Mouse (Mus musculus): ENCODE results near the gene Il1f8. TPM values are rescaled to one million over a fixed set of nuclear protein-coding genes. Genes with fewer than 3 reads are reported as not detected.

The Il1f8 gene
- total RNA-seq (2023): not detected

DNA sequence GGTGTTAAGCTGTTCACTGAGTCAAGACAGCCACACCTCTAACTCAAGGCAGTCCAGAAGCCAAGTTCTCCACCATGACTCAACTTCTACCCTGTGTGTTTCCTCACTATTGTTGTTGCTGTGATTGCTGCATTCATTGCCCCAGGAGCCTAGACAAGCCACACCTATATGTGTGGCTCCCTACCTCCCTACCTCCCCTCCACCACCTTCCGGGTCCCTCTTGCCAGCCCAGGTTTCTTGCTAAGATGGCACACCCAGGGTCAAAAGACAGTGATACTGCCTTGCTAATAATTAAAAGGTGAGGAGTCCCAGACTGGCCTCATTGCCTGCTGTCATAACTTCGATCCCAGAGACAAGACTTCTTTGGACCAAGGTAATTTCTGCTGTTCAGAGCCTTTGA is at the start of gene Il1f8:
Il1f8 (plus strand) TSS at position 301 of the 400 bp plus-strand sequence.

DNA sequence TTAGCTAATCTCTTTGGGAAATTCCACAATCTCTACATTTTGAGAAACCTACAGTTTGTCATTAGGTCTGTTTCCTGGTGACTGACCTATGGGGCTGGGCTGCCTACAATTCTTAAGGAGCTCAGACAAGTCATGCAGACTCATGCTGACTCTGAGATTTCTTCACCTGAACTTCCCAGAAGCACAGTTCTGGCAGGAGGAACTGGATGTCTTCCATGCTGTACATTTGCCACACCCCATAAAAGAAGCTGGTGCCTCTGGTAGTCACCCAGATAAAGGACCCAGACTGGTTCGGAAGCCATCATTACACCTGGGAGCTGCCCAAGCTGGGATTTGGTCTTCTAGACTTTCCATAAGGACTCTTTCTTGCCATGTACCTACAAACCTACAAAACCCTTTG is 33.2 kb downstream of the Il1f8 start, which contains the start of gene Il1f9:
Il1f9 (plus strand) TSS at position 301 of the 400 bp plus-strand sequence.

Other genes with a start within 250 kb of the Il1f8 start
- 10 to 100 TPM; 11.7 to 13.3 TPM for gene Hnmt, start 103.8 kb upstream of the Il1f8 start, total RNA-seq (2023)
- not detected for gene Tbpl2, start 56.6 kb upstream of the Il1f8 start, total RNA-seq (2023)
- gene Il1f9, start 33.3 kb downstream of the Il1f8 start, total RNA-seq (2023): 100 to 1,000 TPM; 143 to 165 TPM
- gene Il1f6, start 62.3 kb downstream of the Il1f8 start, total RNA-seq (2023): not detected
- gene Il1f5, start 123.8 kb downstream of the Il1f8 start, total RNA-seq (2023): not detected
- gene Il1f10, start 138.0 kb downstream of the Il1f8 start, total RNA-seq (2023): not detected
- gene Il1rn, start 183.7 kb downstream of the Il1f8 start, total RNA-seq (2023): 100 to 1,000 TPM in 1 of 2 experiments, 10 to 100 TPM in 1; 96.3 to 104 TPM
- gene Psd4, start 214.4 kb downstream of the Il1f8 start, total RNA-seq (2023): 100 to 1,000 TPM; 129 to 130 TPM

Data from neutrophil, adult 59 days (primary cell).